Mouse (Mus musculus) megakaryocyte progenitor cell, adult 5-6 weeks (primary cell): ENCODE data around the gene Cd7. TPM values are rescaled to one million over a fixed set of nuclear protein-coding genes. Genes with fewer than 3 reads are reported as not detected.
"Not testable (repeated sequence)": the region's sequence is repeated elsewhere in the genome, so short reads cannot be mapped to it uniquely, and the experiment has no call there.

Source experiments
- ATAC-seq: replicated peaks from 2 replicates; pipeline ENCODE4 v1.8.0; 2016; ENCODE audit warnings: mild to moderate bottlenecking, moderate TSS enrichment, inconsistent platforms; ENCODE audit not compliant: poor library complexity
- total RNA-seq, 2 experiments: library from RNA; stranded (forward) in 1 of 2; stranded (reverse) in 1 of 2; fragments of 157-497, 149-512 nt in 1 of 2; fragments of 200-1000 nt in 1 of 2; gene quantifications; 2 replicates each; pipeline versions ENCODE4 v1.2.3 to v1.2.4; 2015 to 2017

Cd7 gene
- total RNA-seq, 2 experiments from 2014 or later = 0.29 to 0.59 TPM

DNA sequence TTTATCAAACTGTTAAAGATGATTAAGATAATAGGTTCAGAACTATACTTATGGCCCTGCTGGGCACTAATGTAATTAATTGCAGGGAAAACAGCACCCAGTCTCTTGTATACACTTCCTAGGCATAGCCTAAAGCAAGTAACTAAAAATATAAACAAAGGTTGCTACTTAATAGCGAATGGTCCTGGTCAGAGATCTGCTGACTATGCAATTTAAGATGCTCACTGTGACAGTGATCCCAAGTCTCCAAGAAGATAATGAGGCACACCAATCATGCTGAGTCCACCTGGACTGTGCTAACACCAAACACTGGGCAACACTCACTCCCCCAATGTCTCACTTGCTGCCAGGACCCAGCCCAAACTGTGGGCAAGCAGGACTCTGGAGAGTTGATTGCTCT, 10.6 kb upstream of the Cd7 start:
- ATAC-seq = no peak

DNA sequence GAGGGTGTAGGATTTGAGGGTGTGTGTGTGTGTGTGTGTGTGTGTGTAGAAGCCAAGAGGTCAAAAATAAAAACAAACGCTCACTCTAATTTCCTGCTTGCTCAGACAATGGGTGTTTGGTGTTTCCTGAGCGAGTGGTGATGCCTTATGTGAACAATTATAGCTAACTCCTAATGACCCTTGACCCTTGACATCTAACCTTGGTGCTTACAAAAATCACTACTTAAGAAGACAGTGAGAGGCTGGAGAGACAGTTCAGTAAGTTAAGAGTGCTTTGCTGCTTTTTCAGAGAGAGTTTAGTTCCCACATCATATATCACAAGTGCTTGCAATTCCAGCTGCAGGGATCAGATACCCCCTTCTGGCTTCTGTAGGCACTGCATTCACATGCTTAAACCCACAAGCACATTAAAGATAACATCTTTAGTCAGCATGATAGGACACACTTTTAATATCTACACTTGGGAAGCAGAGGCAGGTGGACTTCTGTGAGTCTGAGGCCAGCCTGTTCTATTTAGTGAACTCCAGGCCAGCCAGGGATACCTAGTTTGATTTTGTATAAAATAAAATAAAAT, 8.7 kb upstream of the Cd7 start:
- peak; percentile 69 for ATAC-seq

DNA sequence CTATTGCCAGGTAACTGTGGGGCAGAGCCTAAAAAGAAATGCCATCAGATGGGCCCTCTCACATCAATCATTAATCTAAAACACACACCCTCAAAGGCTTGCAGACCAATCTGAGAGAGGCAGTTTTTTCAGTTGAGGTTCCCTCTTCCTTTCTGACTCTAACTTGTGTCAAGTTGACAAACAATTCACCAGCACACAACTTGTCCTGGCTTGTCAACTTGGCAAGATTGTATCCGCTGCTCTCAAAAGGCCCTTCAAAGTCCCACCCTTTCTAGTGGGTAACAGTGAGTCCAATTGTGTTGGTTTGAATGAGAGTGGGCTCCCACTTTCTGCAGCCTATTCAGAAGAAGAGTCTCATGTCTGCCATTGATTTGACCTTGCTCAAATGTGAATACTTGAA, 6.1 kb upstream of the Cd7 start:
- no peak for ATAC-seq

DNA sequence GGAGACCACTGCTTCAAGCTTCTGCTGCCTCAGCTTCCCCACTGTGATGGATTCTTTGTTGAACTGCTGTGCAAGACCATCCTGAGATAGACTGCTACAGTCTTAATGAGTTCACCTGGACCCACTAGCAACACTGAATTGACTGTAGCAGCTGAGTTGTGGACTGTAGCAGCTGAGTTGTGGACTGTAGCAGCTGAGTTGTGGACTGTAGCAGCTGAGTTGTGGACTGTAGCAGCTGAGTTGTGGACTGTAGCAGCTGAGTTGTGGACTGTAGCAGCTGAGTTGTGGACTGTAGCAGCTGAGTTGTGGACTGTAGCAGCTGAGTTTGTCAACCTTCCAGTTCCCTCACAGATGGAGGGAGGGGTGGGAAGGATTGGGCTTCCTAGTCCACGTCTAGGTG, 3.8 kb upstream of the Cd7 start:
- not testable (repeated sequence) for ATAC-seq

DNA sequence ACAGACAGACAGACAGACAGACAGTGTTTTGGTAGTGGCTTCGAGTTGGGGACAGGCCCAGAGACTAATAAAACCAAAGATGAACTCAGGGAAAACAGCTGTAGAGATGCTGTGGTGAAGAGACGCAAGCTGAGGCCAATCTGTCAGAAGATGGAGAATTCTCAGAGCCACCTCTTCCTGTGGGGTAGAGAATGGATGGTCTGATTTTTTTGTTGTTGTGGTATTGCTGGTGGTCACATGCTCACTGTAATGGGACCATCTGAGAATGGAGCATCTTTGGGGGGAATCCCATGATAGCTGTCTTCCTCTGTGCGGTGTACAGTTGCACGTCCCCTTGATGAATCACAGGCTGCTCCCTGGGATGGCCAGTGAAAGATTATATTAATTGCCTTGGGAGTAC, 3.3 kb upstream of the Cd7 start:
- no peak for ATAC-seq

DNA sequence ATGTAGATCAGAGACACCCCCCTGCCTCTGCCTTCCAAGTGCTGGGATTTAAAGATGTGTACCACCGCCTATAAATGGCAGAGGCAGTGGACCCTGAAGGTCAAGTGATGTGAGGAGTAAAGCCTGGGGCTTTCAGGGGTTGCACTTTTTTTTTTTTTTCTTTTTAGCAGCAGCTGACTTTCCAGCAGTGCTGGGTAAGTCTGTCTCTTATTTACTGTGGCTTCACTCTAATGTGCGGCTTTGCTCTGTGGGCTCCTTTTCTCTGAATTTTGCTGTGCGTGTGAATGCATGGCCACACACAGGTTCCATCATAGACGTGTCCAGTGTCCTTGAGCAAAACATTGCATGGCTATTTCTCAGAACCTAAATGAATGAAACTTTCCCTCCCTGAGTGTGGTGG, 2.4 kb upstream of the Cd7 start:
- no peak for ATAC-seq

DNA sequence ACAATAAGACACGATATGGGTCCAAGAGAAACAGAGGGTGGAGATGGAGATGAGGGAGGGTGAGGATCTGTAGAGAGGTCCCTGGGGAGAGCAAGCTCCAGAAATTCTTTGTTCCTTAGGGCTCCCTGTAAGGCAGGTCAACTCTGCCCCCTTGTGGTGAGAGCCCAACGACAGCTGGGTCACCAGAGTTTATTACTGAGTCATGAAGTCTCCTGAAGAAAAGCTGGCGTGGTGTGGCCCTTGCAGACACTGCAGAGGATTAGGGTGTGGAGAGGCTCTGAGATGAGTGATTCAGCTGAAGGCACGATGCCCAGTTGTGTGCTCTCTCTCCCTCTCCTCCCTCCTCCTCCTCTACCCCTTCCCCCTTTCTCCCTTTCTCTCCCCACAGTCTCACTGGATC, 2.0 kb upstream of the Cd7 start:
- peak; percentile 90 for ATAC-seq

DNA sequence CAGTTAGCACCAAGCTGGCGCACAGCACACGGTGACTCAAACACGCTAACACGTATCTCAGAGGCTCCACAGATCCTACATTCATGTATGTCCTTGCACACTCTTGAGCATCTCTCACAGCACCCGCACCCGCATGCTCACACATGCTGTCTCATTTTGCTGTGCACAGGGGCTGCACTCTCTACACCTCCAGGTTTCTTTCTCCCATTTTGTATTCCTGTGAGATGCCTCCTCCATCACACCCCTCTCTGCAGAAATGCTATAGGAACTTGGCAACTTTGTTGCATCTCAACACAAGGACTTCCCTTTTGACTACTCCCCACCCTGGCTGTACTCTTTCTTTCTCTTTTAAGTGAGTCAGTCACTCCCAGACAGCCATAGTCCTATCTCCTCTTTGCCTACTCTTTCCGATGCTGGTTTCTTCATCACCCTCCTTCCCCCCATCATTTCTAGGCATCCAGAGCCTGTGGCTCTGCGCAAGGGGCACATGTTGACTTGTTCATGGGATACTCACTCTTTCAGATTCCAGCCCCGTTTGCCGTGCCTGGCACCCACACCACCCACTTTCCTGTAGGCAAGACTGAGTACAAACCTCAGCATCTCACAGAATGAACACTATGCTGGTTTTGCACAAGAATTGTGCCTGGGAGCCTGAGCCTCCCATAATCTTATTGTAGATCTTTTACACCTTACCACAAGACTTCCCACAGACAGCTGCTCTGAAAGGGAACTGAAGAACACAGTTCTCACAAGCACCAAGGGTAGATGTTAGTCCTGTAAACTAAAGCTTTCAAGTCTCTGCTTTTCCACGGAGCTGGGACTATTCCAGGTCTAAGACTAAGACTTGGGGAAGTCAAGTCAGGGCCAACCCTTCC, 615 bp downstream of the Cd7 start:
- 0 out of 2 replicates have a peak, but pooled peaks have one; percentile 9 for ATAC-seq

DNA sequence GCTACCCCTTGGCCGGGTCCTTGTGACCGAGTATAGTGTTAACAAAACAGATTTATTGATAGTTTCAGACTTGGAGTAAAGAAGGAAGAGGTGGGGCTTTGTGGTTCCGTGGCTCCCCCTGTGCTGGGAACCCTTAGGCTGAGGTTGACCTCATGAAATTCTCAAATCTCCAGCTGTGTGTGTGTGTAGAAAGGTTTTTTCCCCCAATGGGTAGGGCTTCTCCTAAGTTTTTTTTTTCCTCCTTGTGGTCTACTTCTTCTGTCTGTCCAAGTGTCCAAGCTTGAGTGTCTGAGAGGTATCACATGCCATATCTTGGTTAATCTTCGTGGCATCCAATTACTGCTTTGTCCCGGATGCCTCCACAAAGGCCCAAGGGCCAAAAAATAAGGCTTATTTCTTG, 6.1 kb downstream of the Cd7 start:
- 0 out of 2 replicates have a peak, but pooled peaks have one; percentile 23 for ATAC-seq

DNA sequence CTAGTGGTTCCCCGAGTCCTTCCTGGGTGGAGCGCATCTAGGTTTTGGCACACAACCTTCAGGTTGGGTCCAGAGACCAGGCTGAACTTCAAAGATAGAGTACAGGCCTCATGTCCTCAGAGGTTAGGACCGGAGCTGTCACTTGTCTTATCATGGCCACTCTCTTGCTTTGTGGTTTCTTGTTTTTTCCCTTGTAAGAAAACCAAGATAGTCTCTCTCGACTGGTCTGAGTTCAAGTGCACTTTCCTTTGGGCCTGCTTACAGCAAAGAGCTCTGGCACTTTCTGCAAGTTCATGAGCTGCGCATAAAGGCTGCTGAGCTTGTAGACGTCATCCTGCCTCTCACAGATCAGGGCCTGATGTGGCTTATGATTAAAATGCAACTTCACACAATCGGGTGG, 12.0 kb downstream of the Cd7 start:
- ATAC-seq = peak; percentile 91

DNA sequence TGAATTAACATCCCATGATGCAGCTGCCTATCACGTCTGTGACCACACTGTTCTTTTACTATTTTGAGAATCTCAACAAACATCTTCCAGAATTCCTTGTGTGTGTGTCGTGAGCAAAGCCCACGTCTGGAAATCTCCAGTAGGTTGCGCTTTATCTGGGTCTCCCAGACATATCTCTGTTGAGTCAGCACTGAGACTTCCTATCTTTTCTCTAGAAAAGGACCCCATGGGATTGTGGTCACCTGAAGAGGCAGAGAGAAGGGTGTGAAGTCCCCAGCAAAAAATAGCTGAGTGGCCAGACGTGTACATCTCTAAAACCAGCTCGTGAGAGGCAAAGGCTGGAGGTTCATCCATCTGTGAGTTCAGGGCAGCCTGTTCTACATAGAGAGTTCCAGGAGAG, 15.1 kb downstream of the Cd7 start:
- no peak for ATAC-seq

DNA sequence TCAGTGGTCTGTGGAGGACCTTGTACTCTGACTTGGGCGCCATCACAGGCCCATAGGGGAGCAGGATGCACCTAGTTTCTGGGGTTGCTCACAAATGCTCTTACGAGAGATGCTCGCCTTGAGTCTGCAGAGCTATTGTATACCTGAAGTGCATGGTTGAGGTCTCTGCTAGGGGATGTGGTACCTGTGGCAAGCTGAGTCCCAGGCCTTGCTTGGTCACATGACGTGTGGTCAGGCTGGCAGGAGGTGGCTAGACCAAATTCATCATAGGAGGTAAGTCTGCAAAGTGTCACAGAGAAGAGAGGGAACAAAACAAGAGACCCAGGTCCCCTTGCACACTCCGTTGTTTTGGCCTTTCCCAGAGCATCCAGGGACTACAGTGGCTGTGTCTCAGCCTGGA, 19.7 kb downstream of the Cd7 start:
- no peak for ATAC-seq

DNA sequence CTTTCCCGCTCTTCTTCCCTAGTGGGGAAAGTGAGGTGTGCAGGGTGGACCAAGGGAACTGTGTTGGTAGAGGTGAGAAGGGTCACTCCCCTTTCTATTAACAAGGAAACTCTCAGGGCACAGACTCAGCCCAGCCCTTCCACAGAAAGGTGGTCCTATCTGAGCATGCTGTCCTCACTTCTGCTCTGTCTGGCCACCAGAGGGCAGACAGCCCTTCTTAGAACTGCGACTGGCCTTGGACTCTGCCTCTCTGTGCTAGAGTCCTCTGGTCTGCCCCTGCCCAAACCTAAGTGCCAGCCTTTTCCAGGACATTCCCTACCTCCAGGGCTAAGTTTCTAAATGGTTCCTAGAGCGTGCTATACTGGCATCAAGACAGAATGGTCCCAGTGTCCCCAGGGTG, 21.5 kb downstream of the Cd7 start:
- peak; percentile 95 for ATAC-seq

DNA sequence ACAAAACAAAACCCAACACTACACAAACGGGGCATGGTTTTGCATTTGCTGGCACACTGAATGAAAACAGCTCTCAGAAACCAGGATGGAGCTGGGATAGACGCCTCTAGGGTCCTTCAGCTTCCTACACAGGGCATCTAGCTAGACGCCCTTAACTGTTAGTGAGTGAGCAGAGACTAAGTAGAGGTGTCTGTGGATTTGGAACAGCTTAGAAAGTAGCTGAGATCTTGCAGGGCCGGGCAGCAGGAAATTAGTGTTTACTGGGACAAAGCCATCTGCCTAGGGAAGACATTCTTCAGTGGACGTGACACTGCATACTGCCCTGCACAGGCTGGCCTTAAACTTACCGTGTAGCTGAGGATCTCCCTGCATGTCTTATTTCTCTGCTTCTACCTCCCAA, 23.7 kb downstream of the Cd7 start:
- ATAC-seq = no peak

DNA sequence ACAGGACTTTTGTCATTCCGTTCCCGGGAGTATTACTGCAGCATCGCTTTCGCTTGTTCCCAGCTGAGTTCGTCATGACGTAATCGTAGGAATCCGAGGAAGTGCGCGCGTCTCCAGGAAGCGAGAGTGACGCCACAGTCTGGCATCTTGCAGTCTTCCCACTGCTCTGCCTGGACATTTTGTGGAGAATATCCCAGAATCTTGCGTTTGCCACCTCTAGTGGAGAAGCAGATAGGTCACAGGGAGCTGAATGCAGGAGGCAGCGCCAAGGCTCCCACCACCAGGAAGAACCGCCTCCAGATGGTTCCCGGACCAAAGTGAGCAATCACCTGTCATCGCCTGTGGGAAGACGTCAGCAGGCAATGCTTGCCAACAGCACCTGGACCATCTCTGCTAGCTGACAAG, 24.3 kb downstream of the Cd7 start:
- ATAC-seq = no peak

DNA sequence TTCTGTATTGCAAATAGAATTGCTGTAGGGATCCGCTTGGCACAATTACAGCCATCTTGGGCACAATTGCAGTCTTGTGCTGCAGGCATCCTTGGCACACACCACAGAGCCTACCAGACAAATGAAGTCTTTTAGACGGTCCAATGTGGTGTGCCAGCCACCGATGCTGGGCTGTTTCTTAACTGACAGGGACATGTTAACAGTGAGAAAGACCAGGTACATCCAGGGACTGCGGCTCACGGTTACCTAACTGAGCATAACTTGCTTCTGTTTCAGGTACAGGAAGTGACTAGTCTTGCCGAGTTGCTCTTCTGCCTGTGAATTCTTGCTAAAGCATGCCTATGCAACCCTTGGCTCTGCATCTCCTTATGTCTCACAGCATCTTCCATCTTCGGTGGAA, 25.6 kb downstream of the Cd7 start:
- no peak for ATAC-seq

DNA sequence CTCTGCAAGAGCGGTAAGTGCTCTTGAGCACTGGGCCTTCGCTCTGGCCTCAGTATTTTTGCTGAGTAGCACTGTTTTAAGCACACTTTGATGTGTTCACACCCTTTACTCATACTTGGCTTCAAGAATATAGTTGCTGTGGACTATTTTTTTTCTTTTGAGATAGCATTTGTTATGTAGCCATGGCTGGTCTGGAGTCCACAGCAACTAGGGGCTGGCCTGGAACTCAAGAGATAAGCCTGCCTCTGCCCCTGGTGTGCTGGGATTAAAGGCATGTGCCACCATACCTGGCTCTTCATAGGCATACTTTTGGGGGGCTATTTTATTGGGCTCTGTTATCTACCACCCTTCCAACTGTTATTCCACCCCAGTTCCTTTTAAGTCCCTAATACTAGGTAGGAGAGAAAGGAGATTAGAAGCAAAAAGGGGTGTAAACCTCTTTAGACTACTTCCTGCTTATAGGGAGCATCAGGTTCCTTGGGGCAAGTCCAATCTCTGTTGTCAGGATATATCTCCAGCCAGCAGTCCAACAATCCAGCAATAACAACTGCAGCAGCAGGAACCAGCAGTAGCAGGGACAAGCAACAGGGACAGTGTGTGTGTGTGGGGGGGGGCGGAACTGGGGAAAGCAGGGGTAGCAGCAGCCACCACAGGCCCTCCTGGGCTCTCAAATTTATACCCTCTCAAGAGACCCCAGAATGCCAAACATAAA, 29.0 kb downstream of the Cd7 start:
- peak; percentile 77 for ATAC-seq

DNA sequence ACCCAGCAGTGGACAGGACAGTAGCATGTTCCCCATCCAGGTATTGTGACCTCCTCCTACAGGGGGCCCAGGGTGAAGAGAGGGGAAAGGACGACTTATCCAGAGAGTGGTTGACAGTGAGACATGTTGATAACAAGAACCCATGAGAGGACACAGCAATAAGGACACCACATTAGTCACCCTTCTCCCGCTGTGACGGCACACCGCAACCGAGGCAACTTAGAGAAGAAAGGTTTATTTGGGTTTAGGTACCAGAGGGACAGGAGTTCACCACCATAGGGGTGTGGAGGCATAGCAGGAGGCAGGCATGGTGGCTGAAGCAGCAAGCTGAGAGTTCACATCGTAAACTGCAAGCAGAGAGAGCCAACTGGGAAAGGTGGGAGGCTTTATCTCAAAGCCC, 33.0 kb downstream of the Cd7 start:
- no peak for ATAC-seq

DNA sequence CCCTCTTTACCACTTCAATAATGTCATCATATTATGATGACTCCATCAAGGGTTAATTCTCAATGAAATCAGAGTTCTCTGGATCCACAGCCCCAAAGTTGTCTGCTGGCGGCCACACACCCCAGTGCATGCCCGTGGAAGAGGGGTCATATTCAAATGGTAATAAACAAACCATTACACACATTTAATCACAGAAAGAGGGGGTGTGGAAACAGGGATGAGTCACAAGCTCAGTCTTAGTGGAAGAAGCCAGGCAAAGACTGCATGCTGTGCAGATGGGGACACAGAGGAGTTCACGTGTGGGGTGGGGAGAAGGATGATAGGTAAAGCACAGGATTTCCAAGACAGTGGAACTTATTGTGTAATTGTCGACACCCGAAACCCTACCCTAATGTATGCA, 34.9 kb downstream of the Cd7 start:
- no peak for ATAC-seq

DNA sequence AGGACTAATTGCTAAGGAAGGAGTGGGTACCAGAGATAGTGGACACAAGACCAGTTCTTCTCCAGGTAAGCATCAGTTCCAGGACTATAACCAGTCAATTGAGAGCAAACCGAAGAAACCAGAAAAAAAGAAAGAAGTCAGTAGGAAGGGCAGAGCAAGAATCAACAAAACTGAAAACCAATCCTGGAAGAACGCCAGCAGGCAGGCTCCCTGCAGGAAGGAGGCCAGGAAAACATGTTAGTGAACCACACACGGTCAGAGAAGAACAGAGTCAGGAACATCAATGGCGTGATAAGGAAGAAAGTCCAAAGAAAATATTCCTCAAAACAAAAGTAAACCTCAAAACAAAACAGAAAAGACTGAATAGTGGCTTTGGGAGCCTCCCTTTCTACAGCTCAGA, 37.3 kb downstream of the Cd7 start:
- no peak for ATAC-seq

DNA sequence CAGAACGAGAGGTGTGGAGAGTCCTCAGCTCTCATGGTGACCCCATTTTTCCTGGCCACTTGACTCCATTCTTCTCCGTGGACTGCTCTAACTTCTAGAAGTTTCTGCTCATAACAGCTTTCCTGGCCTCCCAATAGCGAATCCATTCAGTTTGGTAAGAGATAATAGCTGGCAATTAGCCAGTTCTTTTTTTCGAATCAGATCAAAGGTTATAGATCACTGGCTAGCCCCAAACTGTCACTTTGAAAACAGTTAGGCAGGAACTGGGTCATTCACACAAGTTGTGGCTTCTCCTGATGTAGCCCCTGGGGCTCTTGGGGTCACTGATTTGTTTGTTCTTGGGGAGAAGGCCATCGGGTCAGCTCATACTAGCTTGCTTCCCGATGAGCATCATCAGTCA, 44.5 kb downstream of the Cd7 start:
- no peak for ATAC-seq

DNA sequence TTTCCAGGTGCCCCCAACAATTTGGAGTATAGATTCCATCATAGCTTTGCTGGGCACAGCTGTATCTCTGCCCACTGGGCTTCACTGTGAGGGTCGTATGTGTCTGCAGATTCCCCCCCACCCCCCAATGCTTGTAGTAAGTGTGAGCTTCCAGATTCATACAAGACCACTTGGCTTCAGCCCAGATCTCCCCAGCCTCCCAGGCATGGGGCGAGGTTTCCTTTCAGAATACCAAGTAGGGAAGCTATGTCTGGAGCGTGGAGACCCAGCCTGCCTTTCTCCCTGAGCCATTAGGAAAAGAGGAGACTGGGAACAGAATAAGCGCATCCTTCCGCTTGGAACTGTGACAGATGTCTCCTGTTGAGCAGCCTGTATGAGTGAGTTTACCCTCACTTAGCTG, 45.6 kb downstream of the Cd7 start:
- ATAC-seq = no peak
